Mouse (Mus musculus) ovary, postnatal 10 days (tissue): ENCODE measurements at regions not wholly inside any gene's neighbourhood (a gene's known extent, or its start where the extent isn't known, plus 50 kb on each side); places are given as distances from the start of the nearest gene placed in this dataset.

Experiments used
- DNase-seq: peaks from one replicate; pipeline ENCODE4 v3.0.0; 2022; ENCODE audit warnings: low spot score

DNA sequence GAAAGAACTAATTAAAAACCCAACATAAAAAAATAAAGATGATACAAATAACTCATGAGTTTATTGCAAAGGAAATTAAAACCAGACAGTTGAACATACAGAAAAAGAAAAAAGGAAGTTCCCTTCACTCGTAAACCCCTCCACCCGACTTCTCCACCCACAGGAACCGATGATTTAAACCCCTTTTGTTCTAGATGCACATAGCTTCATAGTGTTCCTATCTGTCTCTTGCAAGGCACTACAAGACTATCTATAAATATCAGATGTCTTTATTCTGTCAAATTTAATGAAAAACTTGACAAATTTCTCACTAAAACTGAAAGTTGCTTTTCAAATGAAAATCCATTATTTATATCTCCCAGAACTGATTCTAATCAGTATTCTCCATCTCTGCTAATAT, 100.2 kb downstream of the Kctd12 start:
- no peak for DNase-seq

DNA sequence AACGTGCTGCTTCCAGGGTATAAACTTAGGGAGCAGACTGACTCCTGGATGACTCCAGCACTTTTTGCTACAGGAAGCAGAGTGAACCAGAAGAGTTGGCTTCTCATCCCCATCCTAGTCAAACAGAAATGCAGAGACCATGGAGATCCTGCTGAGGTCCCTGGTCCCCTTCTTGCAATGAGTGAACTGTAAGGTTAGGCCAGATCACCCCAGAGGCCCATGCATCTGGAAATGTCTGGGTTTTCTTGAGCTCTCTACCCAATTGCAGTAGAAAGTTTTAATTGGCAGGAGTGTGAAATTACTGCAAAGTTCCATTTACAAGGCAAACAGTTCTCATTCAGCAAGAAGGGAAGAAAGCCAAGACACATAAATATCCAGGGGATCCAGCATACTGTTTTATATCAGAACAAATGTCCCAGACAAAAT, 101.8 kb downstream of the Kctd12 start:
- no peak for DNase-seq

DNA sequence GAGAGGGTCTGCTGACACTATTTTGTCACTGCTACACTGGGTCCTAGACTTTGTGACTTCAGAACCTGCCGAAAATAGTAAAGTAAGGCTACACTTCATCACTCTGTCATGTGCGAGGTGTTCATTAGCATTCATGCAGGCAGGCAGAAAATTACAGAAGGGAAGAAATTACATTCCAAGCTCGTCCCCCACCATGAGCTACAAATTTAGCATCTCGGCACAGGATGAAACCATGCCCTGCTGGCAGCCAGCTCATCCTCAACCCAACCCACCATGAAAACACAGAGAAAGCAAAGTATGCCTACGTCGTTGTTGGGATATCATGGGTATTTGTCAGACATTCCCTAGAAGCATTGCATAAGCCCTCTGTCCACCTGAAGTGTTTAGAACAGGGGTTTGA, 103.9 kb downstream of the Kctd12 start:
- no peak for DNase-seq

DNA sequence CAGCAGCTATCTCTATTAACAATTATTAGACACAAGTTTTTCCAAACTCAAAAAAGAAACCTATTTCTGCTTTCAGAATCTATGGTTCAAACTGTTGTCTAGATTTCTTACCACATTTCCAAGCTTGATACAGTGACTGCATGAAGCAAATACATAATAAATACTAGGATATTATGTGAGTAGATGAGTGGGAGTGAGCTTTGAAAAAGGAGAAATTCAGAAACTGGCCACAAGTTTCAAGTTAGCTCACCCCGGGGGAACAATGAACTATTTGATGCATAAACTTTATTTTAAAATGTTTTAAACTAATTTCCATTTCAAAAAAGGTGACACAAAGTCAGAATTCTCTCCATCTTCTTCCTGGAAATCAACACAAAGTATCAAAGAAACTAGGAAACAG, 114.3 kb downstream of the Kctd12 start:
- no peak for DNase-seq

DNA sequence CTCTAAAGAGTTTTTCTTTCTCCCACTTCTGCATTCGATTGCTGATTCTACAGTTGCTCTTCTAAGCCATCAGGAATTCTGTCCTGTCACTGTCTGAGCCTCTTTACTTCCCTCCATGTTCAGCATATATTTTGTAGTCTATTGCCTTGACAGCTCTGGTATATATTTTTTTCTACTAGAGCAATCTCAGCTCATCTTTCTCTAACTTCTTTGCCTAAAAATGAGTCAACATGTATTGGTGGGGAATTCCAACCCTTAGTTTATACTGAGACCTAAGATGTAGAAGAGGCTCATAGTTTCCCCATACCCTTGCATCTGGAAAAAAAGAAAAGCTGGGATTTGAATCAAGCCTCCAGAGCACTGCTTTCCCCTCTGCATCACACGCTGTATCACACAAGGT, 114.7 kb downstream of the Kctd12 start:
- DNase-seq, result no peak

DNA sequence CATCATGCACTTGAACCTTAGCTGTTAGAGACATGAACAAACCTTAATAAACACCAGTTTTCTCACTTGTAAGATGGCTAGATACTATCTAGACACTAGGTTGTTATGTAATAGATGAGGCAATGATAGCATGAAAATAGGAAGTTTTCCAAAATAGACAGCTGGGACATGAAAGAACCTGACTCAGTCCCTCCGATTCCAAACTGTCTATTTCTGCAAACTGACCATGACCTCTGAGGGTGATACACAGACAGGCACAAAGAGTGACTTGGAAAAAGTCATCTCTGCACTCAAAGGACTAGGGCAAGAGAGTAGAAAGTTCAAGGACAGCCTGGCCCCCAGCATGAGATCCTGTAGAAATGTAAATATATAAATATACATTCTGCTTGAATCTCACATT, 115.9 kb downstream of the Kctd12 start:
- no peak for DNase-seq

DNA sequence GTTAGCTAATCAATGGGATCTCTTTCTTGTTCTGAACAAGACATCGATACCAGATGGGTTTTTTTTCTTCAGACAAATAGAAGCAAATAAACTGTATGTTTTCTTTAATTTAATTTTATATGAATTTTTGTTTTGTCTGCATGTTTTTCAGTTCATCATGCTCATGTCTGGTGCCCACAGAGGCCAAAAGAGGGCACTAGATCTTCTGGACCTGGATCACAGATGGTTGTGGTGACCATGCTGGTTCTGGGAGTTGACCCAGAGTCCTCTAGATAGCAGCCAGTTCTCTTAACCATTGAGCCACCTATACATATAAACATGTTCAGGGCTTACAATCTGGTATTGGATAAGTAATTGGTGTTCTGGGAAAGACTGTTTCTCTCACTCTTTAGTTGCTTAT, 120.7 kb downstream of the Kctd12 start:
- DNase-seq, result no peak

DNA sequence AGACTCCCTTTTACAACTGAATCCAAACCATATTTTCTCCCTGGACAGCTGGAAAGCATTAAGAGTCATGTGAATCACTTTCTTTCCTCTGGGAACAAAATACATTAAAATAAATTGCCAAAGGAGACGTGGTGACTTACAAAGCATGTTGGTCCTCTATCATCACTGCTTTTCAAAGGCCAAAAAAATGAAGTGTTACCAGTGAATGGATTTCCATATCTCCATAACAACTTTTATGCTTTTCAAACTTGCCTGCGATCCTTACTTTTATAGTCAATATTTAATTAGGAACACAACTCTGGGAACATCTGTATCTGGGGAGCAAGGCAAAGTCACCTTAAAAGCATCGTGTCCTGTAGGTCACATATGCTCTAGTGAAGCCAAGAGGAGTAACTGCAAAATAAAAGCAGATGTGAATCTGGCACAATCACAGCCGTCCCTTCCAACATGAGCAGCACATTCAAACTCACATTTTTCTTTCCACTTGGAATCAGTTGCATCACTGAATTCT, 123.0 kb downstream of the Kctd12 start:
- DNase-seq, result no peak

DNA sequence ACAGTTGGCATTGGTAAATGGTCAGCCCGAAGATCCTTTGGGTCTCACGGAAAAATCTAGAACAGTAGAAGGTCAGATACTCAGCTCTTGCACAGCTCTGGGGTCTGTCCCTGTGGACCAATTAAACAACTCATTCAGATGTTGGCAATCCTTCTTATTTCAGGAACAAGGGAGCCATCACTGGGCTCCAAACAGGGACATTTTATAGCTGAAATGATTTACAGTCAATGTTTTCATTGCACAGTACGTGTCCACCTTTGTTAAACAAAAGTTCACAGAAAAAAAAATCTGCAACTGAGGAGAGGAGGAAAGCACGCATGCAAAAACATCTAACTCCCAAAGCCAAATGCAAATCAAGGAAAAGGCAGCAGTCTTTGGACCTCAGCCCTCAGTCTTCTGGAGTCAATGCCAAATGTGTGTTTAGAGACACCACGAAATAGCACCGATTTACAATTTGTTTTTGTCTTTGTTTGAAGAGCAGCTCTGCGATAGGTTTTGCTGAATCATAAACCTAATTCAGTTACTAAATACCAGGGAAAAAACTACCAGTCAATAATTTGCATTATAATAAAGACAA, 127.1 kb downstream of the Kctd12 start:
- no peak for DNase-seq

DNA sequence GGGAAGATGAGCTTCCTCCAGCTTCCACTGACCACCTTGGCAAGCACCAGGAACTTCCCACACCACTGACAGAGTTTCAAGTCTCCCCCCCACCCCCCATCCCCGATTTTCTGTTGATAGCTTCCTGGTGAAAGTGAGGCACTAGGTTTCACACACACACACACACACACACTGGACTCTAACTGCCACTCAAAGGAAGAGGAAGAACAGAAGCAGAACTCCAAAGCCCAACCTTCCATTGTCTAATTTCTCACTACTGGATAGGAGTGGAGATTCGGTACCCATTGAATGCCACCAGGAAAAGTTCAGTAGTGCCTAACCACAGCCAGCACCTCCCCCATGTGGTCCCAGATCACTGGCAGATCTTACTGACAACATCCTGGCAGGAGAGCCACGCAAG, 138.7 kb downstream of the Kctd12 start:
- no peak for DNase-seq

DNA sequence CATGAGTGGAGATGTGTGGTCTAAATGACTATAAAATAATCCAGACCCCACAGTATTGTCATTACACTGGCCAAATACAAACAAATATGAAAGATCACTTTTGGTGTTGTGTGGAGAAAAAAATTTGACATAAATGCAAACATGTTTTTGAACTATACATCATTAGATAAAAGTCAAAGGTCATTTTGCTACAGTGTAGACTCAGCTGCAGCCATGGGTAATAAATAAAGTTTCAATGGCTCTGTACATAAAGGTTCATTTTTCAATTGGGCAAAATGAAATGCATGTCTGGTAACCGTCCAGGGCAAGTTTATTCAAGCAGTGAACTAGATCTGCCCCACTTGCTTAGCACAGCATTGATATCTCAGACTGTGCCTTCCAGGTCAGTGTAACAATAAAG, 144.8 kb downstream of the Kctd12 start:
- DNase-seq, result no peak

DNA sequence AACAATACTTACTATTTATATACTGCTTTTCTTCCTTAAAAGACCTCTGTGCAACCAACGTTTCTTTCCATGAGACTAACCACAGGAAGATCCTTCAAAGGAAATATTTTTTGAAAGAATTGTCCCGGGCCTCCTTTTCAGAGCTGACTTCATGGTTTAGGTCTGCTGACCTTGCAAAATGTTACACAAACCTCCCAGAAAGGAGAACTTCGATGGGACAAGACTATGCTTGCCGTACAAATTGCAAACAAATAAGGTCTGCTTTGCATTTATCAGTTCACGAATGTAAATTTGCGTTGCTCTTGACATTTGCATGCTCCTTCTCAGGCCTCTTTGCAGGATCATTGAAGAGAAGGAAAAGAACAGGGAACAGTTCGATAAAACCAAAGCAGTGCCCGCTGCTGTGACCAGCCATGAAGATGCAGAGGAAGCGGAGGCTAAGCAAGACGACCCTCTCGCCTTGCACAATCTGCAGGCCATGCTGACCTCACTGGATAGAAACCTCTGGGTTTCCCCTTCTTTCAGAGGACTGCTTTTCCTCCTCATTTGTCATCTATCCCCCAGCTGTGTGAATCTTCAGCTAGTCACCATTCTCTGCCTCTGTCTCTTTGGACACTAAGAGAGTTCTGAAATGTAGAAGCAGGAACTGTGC, 147.2 kb downstream of the Kctd12 start:
- DNase-seq, result no peak

DNA sequence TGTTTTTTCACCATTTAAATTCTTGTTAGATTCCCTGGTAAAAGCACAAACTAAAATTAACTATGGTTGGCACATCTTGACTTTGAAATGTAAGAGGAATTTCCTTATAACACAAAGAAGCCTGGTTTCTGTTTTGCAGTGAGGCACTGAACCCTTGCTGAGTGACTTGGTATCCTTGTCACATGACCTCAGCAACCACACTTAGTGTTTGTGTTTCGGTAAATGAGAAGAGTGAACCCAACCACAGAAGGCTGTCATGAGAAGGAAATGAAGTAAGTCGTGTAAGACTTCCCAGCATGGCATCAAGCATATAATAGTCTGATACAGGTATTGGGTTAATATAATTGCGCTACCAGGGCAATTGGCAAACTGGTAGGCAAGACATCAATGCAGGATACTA, 154.0 kb downstream of the Kctd12 start:
- no peak for DNase-seq

DNA sequence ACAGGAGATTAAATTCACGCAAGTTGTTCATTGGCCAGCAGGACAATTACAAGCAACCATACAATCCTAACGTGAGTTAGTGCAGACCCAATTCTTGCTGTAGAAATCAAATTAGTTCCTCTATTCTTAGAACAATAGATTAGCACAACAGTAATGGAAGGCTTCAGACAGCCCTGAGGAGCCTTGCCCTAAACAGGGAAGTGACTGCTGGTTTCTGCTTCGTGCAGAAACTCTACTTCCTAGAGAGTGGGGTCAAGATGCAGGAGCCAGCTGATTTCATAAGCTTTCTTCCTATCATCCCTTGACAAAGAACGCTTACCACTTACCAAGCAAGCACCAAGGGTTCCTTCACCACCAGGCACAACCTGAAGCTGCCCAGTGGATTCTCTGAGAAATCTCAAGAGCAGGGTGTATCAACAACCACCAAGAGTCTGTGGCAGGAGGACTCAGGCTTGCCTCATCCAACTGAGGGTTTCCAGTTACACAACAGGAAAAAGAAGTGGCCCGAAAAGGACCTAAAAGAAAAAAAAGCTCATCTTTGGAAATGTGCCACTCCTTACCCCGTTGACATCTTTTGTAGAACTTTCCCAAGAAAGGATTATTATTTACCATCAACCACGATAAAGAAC, 154.6 kb downstream of the Kctd12 start:
- no peak for DNase-seq

DNA sequence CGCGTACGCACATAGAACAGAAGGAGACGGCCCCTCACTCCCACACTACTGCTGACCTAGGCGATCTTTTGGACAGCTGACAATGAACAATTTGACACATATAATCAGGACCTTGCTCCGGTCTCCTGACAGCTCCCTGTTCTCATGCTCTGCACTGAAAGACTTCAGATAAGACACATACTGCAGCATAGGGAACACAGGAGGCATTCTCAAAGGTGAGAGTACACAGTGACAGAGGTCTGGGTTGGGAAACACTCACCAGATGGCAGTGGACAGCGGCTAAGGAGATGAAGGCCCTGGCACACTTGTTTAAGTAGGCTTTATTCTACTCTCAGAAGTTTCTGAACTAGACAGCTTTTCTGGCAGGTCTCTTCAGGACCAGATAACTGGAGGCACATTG, 156.9 kb downstream of the Kctd12 start:
- no peak for DNase-seq

DNA sequence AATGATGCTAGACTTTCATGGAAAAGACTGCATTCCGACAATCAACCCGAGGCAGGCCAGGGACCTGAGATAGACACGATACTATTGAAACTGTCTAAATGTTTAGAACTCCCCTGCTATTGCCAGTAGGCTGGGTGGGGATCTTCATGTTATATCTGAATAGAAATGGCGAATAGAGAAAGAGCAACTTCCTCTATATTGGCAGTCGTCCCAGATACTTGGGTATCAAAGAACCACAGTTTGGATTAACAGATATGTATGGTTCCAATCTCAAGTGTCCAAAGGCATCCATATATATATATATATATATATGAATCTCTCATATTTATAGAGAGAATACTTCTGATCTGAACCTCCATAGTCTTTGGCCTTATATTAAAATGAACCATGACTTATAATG, 161.8 kb downstream of the Kctd12 start:
- no peak for DNase-seq

DNA sequence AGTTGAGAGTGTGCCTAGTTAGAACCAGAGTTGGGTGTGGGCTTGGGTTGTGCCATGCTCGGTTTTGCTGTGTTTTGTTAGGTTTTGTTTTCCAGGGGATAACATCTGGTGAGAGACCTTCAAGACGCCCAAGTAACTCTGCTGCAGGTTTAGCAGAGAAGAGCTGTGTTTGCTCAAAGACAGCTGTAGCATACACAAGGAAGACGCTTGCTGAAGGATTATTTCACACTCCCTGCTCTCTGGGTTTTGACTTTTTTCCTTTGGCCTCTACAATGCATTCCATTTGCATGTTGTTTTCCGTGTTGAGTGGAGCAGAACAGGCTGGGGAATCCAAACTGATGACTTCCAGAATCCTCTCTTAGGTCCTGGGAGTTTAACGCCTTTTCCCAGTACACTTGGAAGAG, 170.8 kb downstream of the Kctd12 start:
- no peak for DNase-seq

DNA sequence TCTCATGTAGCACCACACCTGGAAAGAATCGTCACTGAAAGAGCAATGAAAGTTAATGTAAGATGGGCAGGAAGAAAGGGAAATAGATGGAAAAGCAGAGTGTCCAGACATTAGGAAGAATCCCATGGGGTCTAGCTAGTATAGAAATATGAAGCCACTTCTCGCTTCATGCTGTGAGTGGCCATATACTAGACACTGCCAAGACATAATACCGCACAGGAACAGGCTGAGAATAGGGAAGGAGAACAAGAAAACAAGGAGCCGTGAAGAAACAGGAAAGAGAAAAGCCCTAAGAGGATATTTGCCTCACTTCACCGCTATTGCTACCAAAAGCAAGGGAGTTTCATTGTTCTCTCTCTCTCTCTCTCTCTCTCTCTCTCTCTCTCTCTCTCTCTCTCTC, 171.4 kb downstream of the Kctd12 start:
- no peak for DNase-seq

DNA sequence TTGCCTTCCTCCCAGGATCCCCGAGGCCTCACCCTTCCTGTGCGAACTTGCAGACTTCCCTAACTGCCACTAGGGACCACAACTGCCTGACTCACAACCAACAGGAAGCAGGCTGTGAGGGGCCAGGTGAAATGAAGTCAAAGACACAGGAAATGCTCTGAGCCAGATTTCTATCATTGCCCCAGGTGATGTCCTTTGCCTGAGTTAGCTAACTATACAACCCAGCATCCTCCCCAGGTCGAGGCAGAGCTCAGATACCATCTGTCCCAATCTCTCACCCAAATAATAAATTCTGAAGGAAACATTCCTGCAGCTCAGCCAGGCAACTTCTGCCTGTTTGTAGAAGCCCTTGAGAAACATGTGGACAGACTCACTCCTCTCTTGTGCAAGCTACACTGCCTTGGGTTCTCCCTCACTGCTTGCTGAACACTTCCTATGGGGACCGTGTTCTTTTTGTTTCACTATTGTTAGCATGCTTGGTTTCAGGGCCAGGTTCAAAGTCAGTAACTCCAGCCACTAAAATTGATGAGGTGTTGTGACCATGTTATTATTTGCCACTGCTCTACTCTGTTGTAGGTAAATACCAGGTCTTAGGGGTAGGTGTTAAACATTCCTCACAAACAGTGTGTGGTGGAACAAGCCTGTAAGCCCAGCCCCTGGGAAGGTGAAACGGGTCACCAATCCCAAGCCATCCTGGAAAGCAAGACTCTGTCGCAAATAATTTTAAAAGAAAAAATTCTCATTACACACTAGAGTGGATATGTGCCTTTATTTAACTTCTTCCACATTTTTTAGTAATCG, 172.1 kb downstream of the Kctd12 start:
- no peak for DNase-seq

DNA sequence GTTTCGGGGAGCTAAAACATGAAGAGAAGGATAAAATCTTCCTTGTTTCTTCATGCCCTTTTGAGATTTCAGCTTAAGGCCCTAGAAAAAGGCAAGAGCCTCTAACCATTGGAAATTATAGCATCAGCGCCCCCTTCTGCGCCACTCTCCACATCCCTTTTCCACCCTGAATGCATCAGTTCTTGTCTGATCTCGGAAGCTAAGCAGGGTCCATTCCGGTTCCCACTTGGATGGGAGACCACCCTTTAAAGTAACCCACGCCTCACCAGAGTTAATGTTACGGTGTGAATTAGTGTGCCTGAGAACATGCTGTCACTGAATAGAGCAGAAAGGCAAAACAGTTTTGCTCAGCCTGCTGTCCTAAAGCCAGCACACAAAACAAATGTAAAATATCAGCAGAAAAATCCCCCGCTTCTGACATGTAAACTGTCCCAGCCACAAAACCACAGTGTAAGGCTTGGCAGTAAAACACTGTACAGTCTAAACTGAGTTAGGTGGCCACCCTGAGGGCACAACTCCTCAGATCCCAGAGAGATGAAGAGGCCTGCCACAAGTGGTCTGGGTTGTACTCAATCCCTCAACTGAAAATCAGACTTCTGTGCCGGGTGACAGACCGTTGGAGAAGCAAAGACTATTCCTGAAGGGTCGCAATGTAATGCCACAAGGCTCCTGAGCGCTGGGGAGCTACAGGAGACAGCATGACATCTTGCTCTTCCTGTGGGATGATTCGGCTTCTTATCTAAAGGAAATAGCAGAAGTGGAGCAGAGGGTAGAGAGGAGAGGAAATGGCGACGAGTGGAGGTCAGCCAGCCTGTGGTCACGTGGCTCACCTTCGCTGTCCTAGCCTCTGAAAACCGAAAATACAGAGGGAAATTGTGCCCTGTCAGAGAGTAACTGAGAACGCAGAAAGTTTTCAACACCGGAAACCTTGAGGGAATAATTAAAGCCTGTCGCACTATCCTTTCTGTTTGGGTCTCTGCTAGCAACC, 176.2 kb downstream of the Kctd12 start:
- no peak for DNase-seq

DNA sequence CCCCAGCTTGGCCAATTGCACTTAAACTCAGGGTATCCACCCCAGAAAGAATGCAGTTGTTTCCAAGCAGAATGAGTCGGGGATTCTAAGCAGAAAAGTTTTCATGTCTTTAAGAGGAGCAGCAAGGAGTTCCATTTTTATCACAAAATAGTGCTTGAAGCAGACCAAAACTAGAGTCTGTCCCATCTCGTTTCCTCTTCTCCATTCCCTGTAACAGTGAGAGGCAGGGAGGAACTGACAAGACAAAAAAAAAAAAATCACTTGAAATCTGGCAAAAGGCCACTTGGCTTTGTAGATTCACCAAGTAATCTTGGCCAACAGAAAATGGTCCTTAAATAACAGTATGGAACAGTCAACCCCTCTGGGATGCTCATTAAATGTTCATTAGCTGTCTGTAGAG, 186.8 kb downstream of the Kctd12 start:
- DNase-seq, result no peak

DNA sequence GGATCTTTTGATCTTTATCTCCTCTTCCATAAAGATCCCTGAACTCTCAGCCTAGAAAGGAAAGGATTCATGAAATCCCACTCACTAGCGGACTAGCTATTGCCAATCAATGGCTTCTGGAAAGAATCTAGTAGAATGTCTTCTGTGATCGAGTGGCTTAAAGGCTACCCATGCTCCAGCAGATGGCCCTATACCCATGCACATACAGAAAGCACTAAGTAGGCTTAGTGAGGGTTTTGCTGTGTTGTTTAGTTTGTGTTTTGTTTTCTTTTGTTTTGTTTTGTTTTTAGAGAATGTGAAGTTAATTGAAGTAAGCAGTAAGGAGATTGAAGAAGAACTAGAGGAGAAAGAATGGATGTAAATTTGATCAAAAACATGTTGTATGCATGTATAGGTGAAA, 187.5 kb downstream of the Kctd12 start:
- DNase-seq, result no peak
